Mouse (Mus musculus): ENCODE measurements around the gene Col20a1. TPM values are rescaled to one million over a fixed set of nuclear protein-coding genes. Genes with fewer than 3 reads are reported as not detected.

Col20a1 gene
- total RNA-seq (2021), result 10 to 100 TPM; 11.1 to 13.1 TPM
- long read RNA-seq, experiment 1, partial matches to known transcripts, result 7 of 17 reads
- long read RNA-seq, experiment 1, other reads (novel, unspliced or antisense), result 10 of 17 reads
- long read RNA-seq, experiment 2, partial matches to known transcripts, result 9 of 24 reads
- long read RNA-seq, experiment 2, other reads (novel, unspliced or antisense), result 15 of 24 reads

DNA sequence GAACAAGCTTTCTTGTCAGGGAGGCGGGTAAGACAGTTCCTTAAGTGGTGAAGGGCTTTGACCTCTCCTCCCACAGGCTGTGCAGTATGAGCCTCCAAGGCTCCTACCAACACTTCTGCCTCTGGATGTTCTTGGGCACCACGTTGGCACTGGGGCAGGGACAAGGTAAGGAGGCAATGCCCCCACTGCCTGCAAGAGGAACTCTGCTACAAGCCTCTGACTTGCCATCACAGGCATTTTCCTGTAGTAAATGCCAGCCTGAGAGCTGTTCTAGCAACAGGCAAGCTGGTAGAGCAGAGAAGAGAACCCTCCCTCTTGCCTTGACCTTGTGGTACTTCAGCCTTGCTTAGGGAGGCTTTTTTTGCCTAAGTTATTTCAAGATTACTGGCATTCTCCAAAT, at the start of gene Col20a1:
Gene Col20a1, plus strand, starts transcription at position 87 of the 400 bp plus-strand sequence.
- no peak for DNase-seq (ENCODE audit: low spot score in 2 of 2)

DNA sequence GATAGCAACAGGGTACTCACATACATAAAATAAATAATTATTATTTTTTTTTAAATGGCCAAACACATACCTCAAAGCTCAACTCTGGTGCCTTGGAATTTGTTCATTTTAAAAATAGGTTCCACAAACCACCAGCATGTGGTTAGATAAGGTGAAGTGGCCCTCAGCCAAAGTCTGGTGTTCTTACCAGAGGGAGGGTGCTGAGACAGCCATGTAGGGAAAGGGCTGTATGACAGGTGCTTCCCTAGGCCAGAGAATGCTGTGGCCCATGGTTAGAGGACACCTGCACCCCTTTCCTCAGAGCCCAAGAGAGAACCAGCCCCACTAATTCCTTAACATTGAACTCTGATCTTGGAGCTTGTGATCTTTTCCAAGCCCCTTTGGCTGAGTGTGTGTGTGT, 46.1 kb upstream of the Col20a1 start:
- DNase-seq (ENCODE audit: low spot score in 2 of 2), result no peak

DNA sequence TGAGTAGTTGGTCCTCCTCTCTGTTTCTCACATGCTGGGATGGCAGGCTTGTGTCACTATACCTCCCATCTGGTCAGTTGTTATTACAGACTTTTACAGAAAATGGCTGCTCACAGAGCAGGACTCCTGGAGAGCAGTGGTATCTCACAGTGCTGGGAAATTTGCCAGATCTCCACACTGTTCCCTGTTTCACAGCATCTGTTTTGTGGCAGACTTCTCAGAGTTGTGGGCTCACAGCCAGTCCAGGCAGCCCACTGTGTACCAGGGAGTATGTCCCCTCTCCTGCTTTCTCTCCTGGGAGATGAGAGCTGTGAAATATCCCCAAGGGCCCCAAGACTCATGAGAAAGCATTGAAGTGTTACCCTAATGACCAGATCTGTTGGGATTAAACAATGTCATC, 44.5 kb upstream of the Col20a1 start:
- DNase-seq (ENCODE audit: low spot score in 2 of 2), result no peak

DNA sequence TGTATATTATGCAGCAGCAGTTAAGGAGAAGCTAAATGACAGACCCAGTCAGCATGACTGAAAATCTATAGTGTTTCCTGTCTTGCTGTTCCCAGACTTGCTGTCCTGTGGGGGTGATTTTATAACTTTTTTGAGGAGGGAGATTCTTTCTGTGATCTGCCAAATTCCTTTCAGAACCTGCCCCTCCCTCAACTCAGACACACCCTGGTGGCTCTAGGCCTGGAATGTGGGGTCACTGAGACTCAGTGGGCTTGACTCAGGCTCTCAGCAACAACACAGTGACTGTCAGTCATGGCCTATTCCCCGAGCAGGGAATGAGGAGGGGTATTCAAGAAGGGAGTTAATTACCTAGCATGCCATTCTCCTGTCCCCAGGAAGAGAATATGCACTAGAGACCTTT, 36.4 kb upstream of the Col20a1 start:
- DNase-seq (ENCODE audit: low spot score in 2 of 2), result no peak

DNA sequence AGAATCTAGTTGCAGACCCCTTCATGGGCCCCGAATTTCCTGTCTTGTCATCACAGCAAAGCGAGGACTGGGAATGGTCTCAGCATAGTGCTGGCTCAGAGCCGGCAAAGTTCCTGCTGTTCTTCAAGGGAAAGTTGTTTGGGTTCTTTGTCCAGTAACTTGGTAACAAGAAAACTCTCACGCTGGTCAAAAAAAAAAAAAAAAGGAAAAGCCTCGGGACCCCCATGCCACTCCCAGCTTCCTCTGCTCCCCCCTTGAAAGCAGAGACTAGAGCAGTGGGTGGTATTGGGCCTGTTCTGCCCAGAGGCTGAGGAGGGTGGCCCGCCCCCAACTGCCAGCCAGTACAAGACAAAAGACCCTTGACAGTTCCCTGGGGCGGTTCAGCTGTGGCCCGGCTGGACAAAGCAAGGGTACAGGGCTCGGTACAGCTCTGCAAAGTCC, 33.6 kb upstream of the Col20a1 start:
- DNase-seq (ENCODE audit: low spot score in 2 of 2), result no peak

DNA sequence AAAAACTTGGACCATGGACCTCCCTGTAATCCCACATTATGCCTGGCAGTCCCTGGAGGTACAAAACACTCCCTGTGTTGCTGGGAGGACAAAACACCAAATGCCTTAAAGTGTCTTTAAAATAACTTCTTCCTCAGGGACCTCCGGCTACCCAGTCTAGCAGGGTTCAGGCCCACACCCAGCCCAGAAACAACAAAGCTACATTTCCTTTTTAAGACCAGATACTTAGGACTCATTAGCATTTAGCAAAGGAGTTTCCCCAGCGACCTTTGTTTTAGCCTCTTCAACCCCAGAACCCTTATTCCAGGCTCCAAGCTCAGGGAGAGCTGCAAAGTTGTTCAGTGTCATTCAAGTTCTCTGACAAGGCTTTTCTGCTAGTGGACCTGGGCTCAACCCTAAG, 32.7 kb upstream of the Col20a1 start:
- no peak for DNase-seq (ENCODE audit: low spot score in 2 of 2)

DNA sequence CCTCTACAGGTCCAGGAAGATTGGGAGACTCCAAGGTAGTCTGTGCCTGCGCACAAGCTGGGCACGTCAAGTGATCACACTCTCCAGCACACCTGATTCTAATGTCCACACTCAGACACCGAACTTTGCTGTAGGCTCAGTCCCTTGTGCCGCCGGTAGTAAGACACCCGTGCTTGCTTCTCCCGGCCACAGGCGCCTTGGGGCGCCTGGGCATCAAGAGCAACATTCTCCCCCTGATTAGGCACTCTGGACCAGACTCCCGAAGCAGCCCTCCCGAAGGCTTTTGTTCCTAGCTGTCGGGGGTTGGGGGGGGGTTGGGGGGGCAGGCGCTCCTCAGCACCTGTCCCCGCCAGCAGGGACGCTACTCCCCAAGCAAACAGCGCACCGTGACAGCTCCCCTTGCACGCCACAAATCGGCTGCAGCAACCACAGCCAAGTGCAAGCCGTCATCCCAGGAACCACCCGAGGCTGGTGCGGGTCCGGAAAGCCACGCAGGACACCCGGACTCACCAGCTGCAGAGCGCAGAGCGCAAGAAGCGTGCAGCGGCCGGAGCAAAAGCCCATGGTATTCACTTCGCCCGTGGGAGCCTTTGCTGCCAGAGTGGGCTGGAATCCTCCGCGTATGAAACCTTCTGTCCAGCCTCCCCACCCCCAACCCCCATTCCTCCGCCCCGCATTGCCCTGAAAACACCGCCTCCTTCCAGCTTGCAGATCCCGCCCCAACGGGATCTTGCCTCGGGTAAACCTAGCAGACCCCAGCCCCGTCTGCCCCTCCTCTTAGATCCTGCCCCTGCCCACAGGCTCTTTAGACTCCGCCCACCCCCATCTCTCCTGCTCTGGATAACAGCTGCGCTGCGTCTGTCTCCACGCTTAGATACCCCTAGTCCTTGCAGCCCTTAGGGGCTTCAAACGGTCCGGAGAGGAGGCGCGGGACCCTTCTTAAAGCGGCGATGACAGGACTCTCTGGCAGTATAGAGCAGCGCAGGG, 32.0 kb upstream of the Col20a1 start, which contains the start of gene Nkain4:
Gene Nkain4, minus strand, starts transcription at position 639 of the 987 bp plus-strand sequence.
- peak in 1 of 2 experiments; percentile 31 for DNase-seq (ENCODE audit: low spot score in 2 of 2)

DNA sequence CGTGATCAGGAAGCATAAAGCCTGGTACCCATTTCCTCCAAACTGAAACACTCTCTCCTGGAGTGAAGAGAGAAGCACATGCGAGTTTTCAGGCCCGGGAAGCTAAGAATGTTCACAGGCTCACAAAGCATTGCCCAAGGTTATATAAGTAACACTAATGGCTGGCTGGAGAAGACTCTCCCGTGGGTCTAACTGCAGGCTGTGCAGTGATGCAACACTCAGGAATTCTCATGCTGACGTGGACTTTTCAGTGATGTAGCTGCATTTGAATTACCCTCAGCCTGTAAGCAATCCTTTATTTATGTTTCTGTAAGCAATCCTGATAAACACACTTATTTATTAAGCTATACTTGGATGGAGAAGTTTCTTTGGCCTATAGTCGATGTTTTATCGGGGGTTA, 26.7 kb upstream of the Col20a1 start:
- DNase-seq (ENCODE audit: low spot score in 2 of 2), result no peak

DNA sequence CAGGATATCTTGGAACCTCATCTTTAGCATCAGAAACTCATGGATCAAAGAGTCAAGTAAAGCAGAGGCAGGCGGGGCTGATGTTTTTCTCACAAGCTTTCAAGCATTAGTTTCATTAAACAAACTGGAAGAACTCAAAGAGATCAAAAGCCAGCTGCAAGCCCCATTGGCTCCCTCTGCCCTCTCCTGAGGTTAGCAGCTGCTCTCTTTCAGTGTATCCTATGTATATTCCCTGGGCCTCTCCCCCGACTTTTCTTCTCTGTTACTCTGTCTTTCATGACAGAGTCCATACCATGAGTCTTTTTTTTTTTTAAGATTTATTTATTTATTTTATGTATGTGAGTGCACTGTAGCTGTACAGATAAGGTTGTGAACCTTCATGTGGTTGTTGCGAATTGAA, 26.1 kb upstream of the Col20a1 start:
- no peak for DNase-seq (ENCODE audit: low spot score in 2 of 2)

DNA sequence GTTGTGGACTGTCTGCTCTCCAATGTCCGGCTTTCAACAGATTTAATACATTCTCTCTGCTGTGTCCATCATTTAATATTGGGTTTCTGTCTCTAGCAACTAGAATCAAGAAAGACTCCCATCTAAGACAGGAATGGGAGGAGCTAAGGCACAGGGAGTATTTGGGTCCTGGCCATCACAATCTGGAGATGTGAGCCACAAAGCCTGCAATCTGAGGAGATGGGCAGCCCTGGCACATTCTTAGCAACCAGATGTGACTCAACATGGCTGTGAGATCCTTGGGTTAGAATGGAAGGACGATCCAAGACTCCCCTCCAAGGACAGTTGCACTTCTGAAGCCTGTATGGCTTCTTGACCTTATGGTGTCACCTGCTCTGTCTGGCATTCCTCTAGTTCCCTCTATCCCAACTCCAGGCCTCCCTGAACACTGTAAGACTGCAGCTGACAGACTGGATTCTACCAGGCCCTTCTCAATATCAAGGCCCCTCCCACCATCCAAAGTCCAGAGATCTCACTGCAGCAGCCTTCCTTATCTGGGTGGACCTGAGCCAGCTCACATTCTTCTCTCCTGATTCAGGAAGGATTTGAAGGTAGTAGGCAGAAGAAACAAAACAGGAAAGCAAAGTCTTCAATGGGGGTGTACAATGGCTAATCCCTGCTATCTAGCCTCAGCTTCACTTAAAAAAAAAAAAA, 23.6 kb upstream of the Col20a1 start:
- no peak for DNase-seq (ENCODE audit: low spot score in 2 of 2)

DNA sequence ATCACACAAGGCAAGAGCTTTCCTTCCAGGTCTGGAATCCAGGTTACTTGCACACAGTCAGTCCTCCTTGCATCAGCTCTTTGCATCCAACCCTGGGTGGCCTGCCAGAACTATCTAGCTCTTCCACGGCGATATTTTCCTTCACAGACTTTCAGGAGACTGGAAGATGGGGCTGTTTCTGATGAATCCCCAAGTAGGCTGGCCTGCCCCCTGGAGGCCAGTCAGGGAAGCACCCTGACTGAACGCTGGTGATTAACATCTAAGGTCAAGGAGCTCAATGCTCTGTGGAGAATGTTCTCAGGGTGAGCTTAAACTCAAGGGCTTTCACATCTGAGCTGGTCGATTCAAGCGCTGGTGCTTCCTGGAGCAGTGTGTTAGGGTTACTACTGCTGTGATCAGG, 22.4 kb upstream of the Col20a1 start:
- DNase-seq (ENCODE audit: low spot score in 2 of 2), result peak; percentile 64 to 70

DNA sequence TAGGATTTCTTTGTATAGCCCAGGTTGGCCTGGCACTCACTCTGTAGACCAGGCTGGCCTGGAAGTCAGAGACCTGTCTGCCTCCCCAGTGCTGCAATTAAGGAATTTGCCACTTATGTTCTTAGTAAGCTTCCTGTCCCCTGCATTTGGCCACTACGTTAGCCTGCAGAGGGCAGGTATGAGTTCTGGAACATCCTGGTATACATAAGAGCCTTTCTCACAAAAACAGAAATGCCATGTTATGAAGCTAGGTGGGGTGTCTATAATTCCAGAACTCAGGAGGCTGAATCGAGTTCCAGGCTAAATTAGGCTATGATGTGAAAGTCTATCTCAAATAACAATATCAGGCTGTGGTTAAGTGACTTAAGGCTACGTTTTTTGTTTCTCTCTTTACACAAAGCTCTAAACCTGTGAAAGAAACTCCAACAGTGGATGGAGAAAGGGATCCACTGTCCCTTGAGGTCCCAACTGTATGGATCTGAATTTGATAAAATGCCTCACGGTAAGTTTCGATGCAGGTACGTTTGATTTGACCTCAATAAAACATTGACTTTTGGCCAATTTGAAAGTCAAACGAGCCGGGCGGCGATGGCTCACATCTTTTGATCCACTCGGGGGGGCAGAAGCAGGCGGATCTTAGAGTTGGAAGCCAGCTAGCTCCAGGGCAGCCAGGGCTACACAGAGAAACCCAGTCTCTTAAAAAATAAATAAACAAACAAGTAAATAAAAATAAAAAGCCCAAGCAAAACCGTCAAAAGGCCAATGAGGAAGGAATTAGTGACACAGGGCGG, 20.0 kb upstream of the Col20a1 start:
- no peak for DNase-seq (ENCODE audit: low spot score in 2 of 2)

DNA sequence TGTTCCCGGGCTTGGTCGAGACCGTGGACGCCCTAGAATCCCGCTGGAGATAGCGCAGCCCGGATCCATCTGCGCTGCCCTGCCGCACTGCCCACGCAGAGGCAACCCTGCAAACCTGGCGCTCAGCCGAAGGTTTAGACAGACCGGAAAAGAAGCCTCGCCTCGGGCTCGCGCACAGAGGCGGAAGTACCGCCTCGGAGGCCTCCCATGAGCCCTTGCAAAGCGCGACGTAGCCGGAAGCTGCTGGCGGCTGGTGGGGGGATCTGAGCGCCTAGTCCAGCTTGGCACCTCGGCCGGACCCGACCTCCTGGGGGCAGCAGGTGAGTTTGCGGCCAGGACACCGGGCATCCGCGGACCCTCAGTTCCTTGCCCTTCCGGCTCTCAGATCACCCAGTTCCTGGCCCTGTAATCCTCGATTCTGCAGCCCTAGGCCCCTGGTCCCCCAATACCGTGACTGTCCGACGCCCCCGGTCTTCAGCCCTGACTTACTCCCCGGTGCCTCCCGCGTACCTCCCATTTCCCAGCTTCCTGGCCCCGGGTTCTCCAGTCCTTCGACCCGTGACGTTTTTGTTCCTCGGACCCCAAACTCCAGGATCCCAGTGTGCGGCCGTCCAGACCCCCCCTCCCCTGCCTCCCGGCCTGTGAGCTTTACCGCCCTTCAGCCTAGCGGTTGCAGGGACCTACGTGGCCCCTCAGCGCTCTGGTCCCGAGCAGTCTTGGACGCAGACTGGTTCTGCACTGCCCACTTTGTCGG, 19.1 kb upstream of the Col20a1 start, which contains the start of gene Arfgap1:
Gene Arfgap1, plus strand, starts transcription at position 216 of the 754 bp plus-strand sequence.
- peak; percentile 87 to 93 for DNase-seq (ENCODE audit: low spot score in 2 of 2)

DNA sequence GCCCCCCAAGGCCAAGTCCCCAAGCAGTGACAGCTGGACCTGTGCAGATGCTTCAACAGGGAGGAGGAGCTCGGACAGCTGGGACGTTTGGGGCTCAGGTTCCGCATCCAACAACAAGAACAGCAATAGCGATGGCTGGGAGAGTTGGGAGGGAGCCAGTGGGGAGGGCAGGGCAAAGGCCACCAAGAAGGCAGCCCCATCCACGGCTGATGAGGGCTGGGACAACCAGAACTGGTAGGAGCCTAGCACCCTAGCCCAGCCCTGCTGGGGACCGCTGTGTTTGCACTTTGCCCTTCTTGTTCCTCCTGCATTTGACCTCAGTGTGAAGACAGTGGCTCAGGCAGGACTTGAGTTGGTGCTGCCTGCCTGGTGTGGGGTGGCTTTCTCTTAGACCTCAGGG, 5.2 kb upstream of the Col20a1 start:
- no peak for DNase-seq (ENCODE audit: low spot score in 2 of 2)

DNA sequence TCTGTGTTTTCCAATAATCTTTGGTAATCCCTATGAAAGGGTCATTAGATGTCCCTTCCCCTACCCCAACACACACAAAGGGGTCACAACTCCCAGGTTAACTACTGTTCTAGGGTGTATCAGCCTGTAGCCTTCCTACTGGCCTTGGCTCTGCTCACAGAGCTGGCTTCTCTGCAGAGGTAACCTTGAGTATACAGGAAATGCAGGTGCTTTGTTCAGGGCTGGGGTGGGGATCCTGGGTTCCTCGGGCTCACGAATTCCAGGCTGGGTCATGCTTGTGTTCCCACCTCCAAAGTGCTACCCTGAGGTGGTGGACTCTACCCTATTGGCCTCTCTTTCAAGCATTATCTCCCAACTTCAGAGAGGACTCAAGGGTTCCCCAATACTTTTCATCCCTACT, 700 bp upstream of the Col20a1 start:
- no peak for DNase-seq (ENCODE audit: low spot score in 2 of 2)

DNA sequence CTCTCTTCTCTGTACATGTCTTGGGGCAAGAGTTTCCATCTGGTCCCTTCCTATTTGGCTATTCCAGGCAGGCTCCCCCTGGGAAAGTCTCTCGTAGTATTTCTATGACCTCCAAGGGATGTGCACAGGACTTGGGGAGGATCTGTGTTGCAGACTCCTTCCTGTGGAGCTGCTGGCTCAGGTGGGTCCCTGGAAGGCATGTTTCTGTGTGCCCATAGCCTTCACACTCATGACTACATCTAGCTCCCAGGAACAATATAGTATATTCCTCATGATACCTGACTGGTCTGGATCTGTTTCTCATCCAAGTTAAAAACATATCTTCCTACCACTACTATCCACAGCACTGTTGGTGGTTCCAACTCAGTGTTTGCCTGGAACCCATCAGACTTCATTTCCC, 666 bp downstream of the Col20a1 start:
- DNase-seq (ENCODE audit: low spot score in 2 of 2), result no peak

DNA sequence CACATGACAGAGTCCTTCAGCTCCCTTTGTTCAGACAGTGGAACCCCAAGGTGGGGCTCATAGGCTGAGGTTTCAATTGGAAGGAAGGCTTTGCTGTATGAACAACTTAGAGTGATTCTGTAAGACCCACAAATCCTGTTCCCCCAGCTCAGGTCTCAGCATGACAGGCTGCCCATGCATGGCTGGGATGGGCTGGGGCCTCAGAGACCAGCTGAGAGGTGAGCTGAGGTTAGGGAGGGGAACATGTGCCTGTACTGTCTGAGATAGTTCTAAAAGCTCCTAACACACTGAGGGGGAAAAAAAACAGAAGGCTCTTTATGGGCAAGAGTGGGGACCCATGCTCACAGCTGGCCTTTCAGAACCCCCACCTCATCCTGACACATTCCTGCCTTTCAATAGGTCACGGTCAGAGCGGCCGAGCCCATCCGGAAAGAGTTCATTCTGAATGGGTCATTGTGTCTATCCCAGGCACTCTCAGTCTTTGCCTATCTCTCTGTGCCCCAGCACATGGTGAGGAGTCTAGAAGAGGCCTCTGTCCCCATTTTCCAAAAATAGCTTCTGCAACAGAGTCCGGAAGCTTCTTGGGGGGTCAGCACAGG, 1.2 kb downstream of the Col20a1 start:
- no peak for DNase-seq (ENCODE audit: low spot score in 2 of 2)

DNA sequence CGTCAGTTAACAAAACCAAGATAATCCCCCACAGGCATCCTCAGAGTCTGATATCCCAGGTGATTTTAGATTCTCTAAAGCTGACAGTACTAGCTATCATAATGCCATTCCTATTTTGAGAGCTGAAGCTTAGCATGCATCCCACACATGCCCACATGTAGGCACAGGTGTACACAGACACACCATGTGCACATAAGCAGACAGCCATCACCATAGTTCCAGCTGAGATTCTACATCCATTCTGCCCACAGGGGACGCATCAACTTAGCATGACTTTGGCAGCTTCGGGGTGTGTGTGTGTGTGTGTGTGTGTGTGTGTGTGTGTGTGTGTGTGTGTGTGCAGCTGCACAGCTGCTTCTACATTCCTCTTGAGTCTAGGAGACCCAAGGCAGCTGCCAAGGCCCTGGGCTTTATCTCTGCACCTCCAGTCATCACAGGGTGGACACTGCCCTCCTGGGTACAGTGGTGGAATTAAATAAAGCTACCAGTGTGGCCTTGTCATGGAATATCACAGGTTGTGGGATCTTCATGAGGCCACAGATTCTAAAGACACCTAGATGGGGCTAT, 2.1 kb downstream of the Col20a1 start:
- DNase-seq (ENCODE audit: low spot score in 2 of 2), result no peak

DNA sequence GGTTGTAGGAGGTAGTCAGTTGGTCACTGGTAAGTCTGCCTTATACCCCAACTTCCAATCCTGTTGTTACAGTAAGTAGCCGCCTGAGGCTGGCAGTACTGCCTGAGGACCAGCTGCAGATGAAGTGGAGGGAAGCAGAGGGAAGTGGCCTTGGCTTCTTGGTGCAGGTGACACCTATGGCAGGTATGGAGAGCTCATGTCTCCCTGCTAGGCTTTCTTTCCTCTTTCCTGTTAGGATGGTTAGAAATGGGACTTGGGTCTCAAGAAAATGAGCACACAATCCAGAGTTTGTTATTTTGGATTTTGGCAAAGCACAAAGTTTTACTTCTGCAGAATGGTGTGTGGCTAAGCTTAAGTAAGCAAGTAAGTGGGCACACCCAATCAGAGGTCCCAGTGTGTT, 2.6 kb downstream of the Col20a1 start:
- no peak for DNase-seq (ENCODE audit: low spot score in 2 of 2)

All from gastrocnemius, postnatal 4 days (tissue).